Mouse (Mus musculus) G1E (cell line): Measurements from ENCODE around the gene Cnot6. TPM values are rescaled to one million over a fixed set of nuclear protein-coding genes. Genes with fewer than 3 reads are reported as not detected.

ENCODE experiments used
- ATAC-seq: 2 replicates; pipeline ENCODE4 v1.8.0; 2016; ENCODE audit warnings: mild to moderate bottlenecking; ENCODE audit not compliant: insufficient number of reproducible peaks, poor library complexity, low FRiP score, severe bottlenecking; ENCODE audit errors: extremely low read depth
- DNase-seq: peaks from one replicate; pipeline ENCODE4 v3.0.0; 2012; ENCODE audit warnings: low spot score
- H3K27me3 ChIP-seq: 2 replicates; pipeline ENCODE4 v1.6.1; 2012; ENCODE audit warnings: mild to moderate bottlenecking, low read length, inconsistent platforms; ENCODE audit not compliant: insufficient read depth
- H3K36me3 ChIP-seq: replicated peaks from 2 replicates; pipeline ENCODE3; 2012; ENCODE audit warnings: mild to moderate bottlenecking, inconsistent platforms
- H3K4me1 ChIP-seq: 2 replicates; pipeline ENCODE4 v1.6.1; 2012; ENCODE audit warnings: low read depth, low read length, inconsistent platforms, mixed read lengths; ENCODE audit not compliant: insufficient read depth
- H3K4me3 ChIP-seq: 2 replicates; pipeline ENCODE4 v1.5.1; 2012; ENCODE audit warnings: low read depth, mild to moderate bottlenecking, inconsistent platforms, low read length, moderate library complexity, mixed read lengths
- H3K9me3 ChIP-seq: replicated peaks from 2 replicates; pipeline ENCODE4 v1.6.1; 2012; ENCODE audit warnings: inconsistent platforms
- CTCF ChIP-seq: IDR thresholded peaks from 2 replicates; pipeline ENCODE4 v1.5.1; 2012; ENCODE audit warnings: low read depth, low read length, inconsistent platforms, mixed read lengths
- GATA1 ChIP-seq: IDR thresholded peaks from 2 replicates; pipeline ENCODE4 v1.6.1; 2012; ENCODE audit warnings: borderline replicate concordance, low read length, inconsistent platforms, mixed read lengths
- GATA2 ChIP-seq: IDR thresholded peaks from 2 replicates; pipeline ENCODE4 v1.6.1; 2012; ENCODE audit warnings: low read depth, low read length, inconsistent platforms, borderline replicate concordance
- POLR2AphosphoS5 ChIP-seq: IDR thresholded peaks from 2 replicates; pipeline ENCODE4 v1.6.1; 2012; ENCODE audit warnings: low read depth, low read length, inconsistent platforms; ENCODE audit not compliant: insufficient replicate concordance
- TAL1 ChIP-seq: conservative IDR thresholded peaks from 2 replicates; pipeline ENCODE4 v1.6.1; 2012; ENCODE audit warnings: low read depth, low read length, inconsistent platforms, mixed read lengths
- polyA plus RNA-seq: library from polyadenylated mRNA; stranded (reverse); fragments of >175 nt; gene quantifications from 2 replicates; pipeline ENCODE4 v1.2.3, GENCODE M21; 2012
- total RNA-seq, 2 experiments: library from RNA; stranded (forward) in 1 of 2; stranded (reverse) in 1 of 2; fragments of 200-1000 nt in 1 of 2; fragments of >200 nt in 1 of 2; fragmentation: Nextera tagmentation in 1 of 2; gene quantifications; 2 replicates each; pipeline ENCODE4 v1.2.3; 2014 to 2017

The Cnot6 gene
- total and polyA plus RNA-seq, 3 experiments = 44.0 to 165 (median 93.8) TPM

GRCm38 (mm10) chr11:49635671-49636070 lies 76.9 kb downstream of the Cnot6 start:
- Histone ChIP-seq H3K27me3 (peaks cover 42% of the 10 kb centered on the region), H3K9me3 (no peaks in the 10 kb centered on the region), H3K4me1 (peaks cover 24% of the 10 kb centered on the region), H3K4me3 (no peak overlapping the region), H3K36me3 (no peaks in the 10 kb centered on the region)
- TF ChIP-seq POLR2AphosphoS5 (no peak), GATA2 (no peak), TAL1 (no peak), GATA1 (no peak), CTCF (no peak)
- ATAC-seq = no peak
- no peak for DNase-seq

GRCm38 (mm10) chr11:49634101-49634500 lies 78.4 kb downstream of the Cnot6 start:
- peaks cover 40% of the 10 kb centered on the region for H3K27me3 ChIP-seq
- no peak for DNase-seq
- no peak for TF ChIP-seq POLR2AphosphoS5

GRCm38 (mm10) chr11:49632256-49632655 lies 80.3 kb downstream of the Cnot6 start:
- DNase-seq = peak; percentile 53
- Histone ChIP-seq H3K4me3 (no peak overlapping the region), H3K36me3 (no peaks in the 10 kb centered on the region), H3K9me3 (no peaks in the 10 kb centered on the region), H3K4me1 (peaks cover 21% of the 10 kb centered on the region), H3K27me3 (peaks cover 32% of the 10 kb centered on the region)
- TF ChIP-seq GATA1 (no peak), POLR2AphosphoS5 (no peak), CTCF (no peak), GATA2 (no peak), TAL1 (no peak)
- peak; percentile 34; the same call in 1 of the 2 replicates for ATAC-seq

More at GRCm38 (mm10) chr11:49634101-49634500, 78.4 kb downstream of the Cnot6 start:
- H3K36me3 ChIP-seq = no peaks in the 10 kb centered on the region
- no peaks in the 10 kb centered on the region for H3K9me3 ChIP-seq
- H3K4me1 ChIP-seq = peaks cover 21% of the 10 kb centered on the region
- H3K4me3 ChIP-seq = no peak overlapping the region
- no peak for ATAC-seq

GRCm38 (mm10) chr11:49631154-49631553 lies 81.4 kb downstream of the Cnot6 start:
- ATAC-seq (no peak), DNase-seq (peak; percentile 35)
- H3K27me3 ChIP-seq = peaks cover 29% of the 10 kb centered on the region
- no peak overlapping the region for H3K4me3 ChIP-seq
- no peak for TF ChIP-seq TAL1
- TF ChIP-seq GATA1 = no peak
- TF ChIP-seq CTCF = no peak
- no peak for TF ChIP-seq POLR2AphosphoS5
- no peak for TF ChIP-seq GATA2
- H3K4me1 ChIP-seq = peaks cover 17% of the 10 kb centered on the region
- H3K9me3 ChIP-seq = no peaks in the 10 kb centered on the region
- no peaks in the 10 kb centered on the region for H3K36me3 ChIP-seq

- no peak for DNase-seq
- no peaks in the 10 kb centered on the region for H3K9me3 ChIP-seq
- ATAC-seq = no peak
- H3K4me1 ChIP-seq = peaks cover 2% of the 10 kb centered on the region
- TF ChIP-seq GATA1 = no peak
- H3K27me3 ChIP-seq = peaks cover 28% of the 10 kb centered on the region
- no peak overlapping the region for H3K4me3 ChIP-seq
- H3K36me3 ChIP-seq = no peaks in the 10 kb centered on the region
Measured at GRCm38 (mm10) chr11:49626748-49627147, 85.8 kb downstream of the Cnot6 start.

- DNase-seq (no peak), ATAC-seq (no peak)
- no peaks in the 10 kb centered on the region for H3K36me3 ChIP-seq
- peaks cover 30% of the 10 kb centered on the region for H3K27me3 ChIP-seq
- TF ChIP-seq GATA2 (no peak), CTCF (peak; percentile 20; the same call in 1 of the 2 replicates)
- H3K9me3 ChIP-seq = no peaks in the 10 kb centered on the region
- no peak overlapping the region for H3K4me3 ChIP-seq
- no peaks in the 10 kb centered on the region; the same call in 1 of the 2 replicates for H3K4me1 ChIP-seq
Measured at GRCm38 (mm10) chr11:49625863-49626262, 86.7 kb downstream of the Cnot6 start.

- ATAC-seq (no peak), DNase-seq (no peak)
- peaks cover 23% of the 10 kb centered on the region for H3K27me3 ChIP-seq
- no peaks in the 10 kb centered on the region for H3K9me3 ChIP-seq
- TF ChIP-seq GATA2 = no peak
- TF ChIP-seq GATA1 = no peak
- no peak for TF ChIP-seq POLR2AphosphoS5
- no peak for TF ChIP-seq TAL1
- no peak for TF ChIP-seq CTCF
- H3K36me3 ChIP-seq = no peaks in the 10 kb centered on the region
- no peaks in the 10 kb centered on the region; the same call in 1 of the 2 replicates for H3K4me1 ChIP-seq
- H3K4me3 ChIP-seq = no peak overlapping the region
Measured at GRCm38 (mm10) chr11:49624156-49624555, 88.4 kb downstream of the Cnot6 start.
